Mouse (Mus musculus): ENCODE measurements at regions not wholly inside any gene's neighbourhood (a gene's known extent, or its start where the extent isn't known, plus 50 kb on each side); places are given as distances from the start of the nearest gene placed in this dataset.

DNA sequence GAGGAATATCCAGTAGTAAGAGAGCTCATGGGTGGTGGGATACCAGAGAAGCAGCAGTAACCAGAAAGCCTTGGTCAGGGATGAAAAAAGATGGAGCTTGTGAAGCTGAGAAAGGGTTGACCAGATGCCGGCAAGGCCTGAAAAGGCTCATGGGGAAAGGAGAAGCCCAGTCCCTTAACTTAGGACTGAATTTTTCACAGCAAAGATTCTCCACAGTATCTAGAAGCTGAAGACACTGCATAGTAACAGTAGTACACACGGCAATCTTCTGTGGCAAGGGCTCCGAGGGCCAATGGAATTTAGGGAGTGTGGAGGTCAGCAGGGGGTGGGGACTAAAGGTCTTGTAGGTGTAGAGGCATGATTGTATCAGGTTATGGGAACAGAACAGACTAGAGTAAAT is 91.6 kb downstream of the Tent5c start:
- TF ChIP-seq POLR2A (IDR thresholded peaks at IDR 0.05; ENCODE audit: borderline replicate concordance, extremely low read depth, insufficient read depth, insufficient read length, poor library complexity, severe bottlenecking), result no peak
- TF ChIP-seq CTCF (IDR thresholded peaks at IDR 0.05; ENCODE audit: borderline replicate concordance, extremely low read depth, insufficient read depth, insufficient read length), result no peak

All from brain, embryonic 14.5 days (tissue).